Mouse (Mus musculus) WW6 (cell line): ENCODE data around the gene Asic2.
"Not testable (repeated sequence)": the region's sequence is repeated elsewhere in the genome, so short reads cannot be mapped to it uniquely, and the experiment has no call there.

Source experiments
- DNase-seq: peaks from one replicate; pipeline ENCODE4 v3.0.0-alpha.2; 2013; ENCODE audit warnings: low read depth, low spot score

Gene Asic2

GRCm38 (mm10) chr11:81454111-81454510 is 514.1 kb downstream of the Asic2 start:
- DNase-seq = peak; percentile 9

GRCm38 (mm10) chr11:81449271-81449705 is 519.0 kb downstream of the Asic2 start:
- no peak for DNase-seq

GRCm38 (mm10) chr11:81446347-81446746 is 521.9 kb downstream of the Asic2 start:
- no peak for DNase-seq

- no peak for DNase-seq
Observed at GRCm38 (mm10) chr11:81426857-81427256, 541.4 kb downstream of the Asic2 start.

GRCm38 (mm10) chr11:81419112-81419511 is 549.1 kb downstream of the Asic2 start:
- DNase-seq = no peak

- DNase-seq = no peak
Observed at GRCm38 (mm10) chr11:81418027-81418426, 550.2 kb downstream of the Asic2 start.

- no peak for DNase-seq
Observed at GRCm38 (mm10) chr11:81416319-81416718, 551.9 kb downstream of the Asic2 start.

GRCm38 (mm10) chr11:81414596-81414995 is 553.7 kb downstream of the Asic2 start:
- no peak for DNase-seq

- no peak for DNase-seq
Observed at GRCm38 (mm10) chr11:81411251-81411650, 557.0 kb downstream of the Asic2 start.

- no peak for DNase-seq
Observed at GRCm38 (mm10) chr11:81405951-81406350, 562.3 kb downstream of the Asic2 start.

GRCm38 (mm10) chr11:81402263-81402662 is 566.0 kb downstream of the Asic2 start:
- no peak for DNase-seq

GRCm38 (mm10) chr11:81392855-81393254 is 575.4 kb downstream of the Asic2 start:
- no peak for DNase-seq

- no peak for DNase-seq
Observed at GRCm38 (mm10) chr11:81386185-81386584, 582.1 kb downstream of the Asic2 start.

GRCm38 (mm10) chr11:81385547-81385946 is 582.7 kb downstream of the Asic2 start:
- DNase-seq = no peak

GRCm38 (mm10) chr11:81374841-81375240 is 593.4 kb downstream of the Asic2 start:
- peak; percentile 40 for DNase-seq

- no peak for DNase-seq
Observed at GRCm38 (mm10) chr11:81374003-81374710, 594.1 kb downstream of the Asic2 start.

GRCm38 (mm10) chr11:81371545-81371944 is 596.7 kb downstream of the Asic2 start:
- no peak for DNase-seq

GRCm38 (mm10) chr11:81370426-81370810 is 597.8 kb downstream of the Asic2 start:
- DNase-seq = no peak

- DNase-seq = no peak
Observed at GRCm38 (mm10) chr11:81369497-81370425, 598.5 kb downstream of the Asic2 start.

GRCm38 (mm10) chr11:81364442-81364841 is 603.8 kb downstream of the Asic2 start:
- DNase-seq = no peak

- DNase-seq = no peak
Observed at GRCm38 (mm10) chr11:81362461-81362860, 605.8 kb downstream of the Asic2 start.

GRCm38 (mm10) chr11:81361040-81361439 is 607.2 kb downstream of the Asic2 start:
- DNase-seq = no peak

- DNase-seq = not testable (repeated sequence)
Observed at GRCm38 (mm10) chr11:81350498-81350897, 617.8 kb downstream of the Asic2 start.
